Mouse (Mus musculus) T-helper 1 cell (primary cell): ENCODE measurements around the gene Slc25a13.

ENCODE experiments used
- in situ Hi-C: fragments of 300-600 bp; cut with MboI, MseI; formaldehyde crosslinking; loops from one replicate; pipeline ENCODE4 v1.15.1; 2025; ENCODE audit warnings: high pct_unique_total_duplicates

Slc25a13 gene

GRCm38 (mm10) chr6:6216507-6217285, at the start of gene Slc25a13:
Gene Slc25a13, minus strand, starts transcription at chr6:6217173.
- in situ Hi-C loops, result no loop called here

- in situ Hi-C loops, result no loop called here
Measured at GRCm38 (mm10) chr6:6265761-6266160, 48.8 kb upstream of the Slc25a13 start.

- in situ Hi-C loops, result no loop called here
Measured at GRCm38 (mm10) chr6:6263293-6263911, 46.4 kb upstream of the Slc25a13 start.

GRCm38 (mm10) chr6:6260917-6261316, 43.9 kb upstream of the Slc25a13 start:
- in situ Hi-C loops, result no loop called here

GRCm38 (mm10) chr6:6248500-6248899, 31.5 kb upstream of the Slc25a13 start:
- in situ Hi-C loops, result no loop called here

GRCm38 (mm10) chr6:6243828-6244227, 26.9 kb upstream of the Slc25a13 start:
- in situ Hi-C loops, result no loop called here

GRCm38 (mm10) chr6:6242114-6242513, 25.1 kb upstream of the Slc25a13 start:
- in situ Hi-C loops, result no loop called here

- in situ Hi-C loops, result no loop called here
Measured at GRCm38 (mm10) chr6:6236788-6237298, 19.9 kb upstream of the Slc25a13 start.

GRCm38 (mm10) chr6:6230262-6230661, 13.3 kb upstream of the Slc25a13 start:
- in situ Hi-C loops, result no loop called here

GRCm38 (mm10) chr6:6222721-6223120, 5.7 kb upstream of the Slc25a13 start:
- in situ Hi-C loops, result no loop called here

- in situ Hi-C loops, result no loop called here
Measured at GRCm38 (mm10) chr6:6220574-6220973, 3.6 kb upstream of the Slc25a13 start.

- in situ Hi-C loops, result no loop called here
Measured at GRCm38 (mm10) chr6:6219661-6220370, 2.8 kb upstream of the Slc25a13 start.

GRCm38 (mm10) chr6:6217286-6217625, 283 bp upstream of the Slc25a13 start:
- in situ Hi-C loops, result no loop called here

- in situ Hi-C loops, result no loop called here
Measured at GRCm38 (mm10) chr6:6216120-6216506, 860 bp downstream of the Slc25a13 start.

- in situ Hi-C loops, result no loop called here
Measured at GRCm38 (mm10) chr6:6212360-6213310, 4.3 kb downstream of the Slc25a13 start.

- in situ Hi-C loops, result no loop called here
Measured at GRCm38 (mm10) chr6:6211958-6212357, 5.0 kb downstream of the Slc25a13 start.

GRCm38 (mm10) chr6:6210637-6211036, 6.3 kb downstream of the Slc25a13 start:
- in situ Hi-C loops, result no loop called here

- in situ Hi-C loops, result no loop called here
Measured at GRCm38 (mm10) chr6:6208351-6209059, 8.5 kb downstream of the Slc25a13 start.

GRCm38 (mm10) chr6:6207836-6208235, 9.1 kb downstream of the Slc25a13 start:
- in situ Hi-C loops, result no loop called here

- in situ Hi-C loops, result no loop called here
Measured at GRCm38 (mm10) chr6:6207395-6207794, 9.6 kb downstream of the Slc25a13 start.
